Mouse (Mus musculus): ENCODE measurements around the gene Dscaml1.

DNA sequence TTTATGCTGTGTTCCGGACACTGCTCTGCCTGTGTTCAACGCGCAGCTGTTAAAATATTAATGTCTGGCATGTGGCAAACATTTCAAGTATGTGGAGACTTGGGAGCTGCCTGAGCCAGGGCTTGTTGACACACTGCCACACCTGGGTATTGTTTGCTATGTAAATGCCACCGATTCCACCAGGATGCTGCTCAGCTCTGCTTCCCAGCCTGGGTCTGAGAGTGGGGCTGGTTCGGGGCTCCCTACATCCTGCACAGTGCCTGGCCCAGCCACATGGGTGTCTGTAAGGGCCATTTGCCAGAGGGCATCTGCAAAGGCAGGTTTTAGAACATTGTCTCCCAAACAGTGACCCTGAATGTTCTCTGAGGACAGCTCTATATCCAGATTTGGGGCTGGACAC lies 78.5 kb downstream of the Dscaml1 start:
- TF ChIP-seq EP300 (IDR thresholded peaks at IDR 0.05; ENCODE audit: low read depth) (no peak), CTCF (IDR thresholded peaks at IDR 0.05; ENCODE audit: low read depth) (no peak)
